Mouse (Mus musculus) layer of hippocampus, adult 18-20 months (tissue): ENCODE data around the gene Kif21a. TPM values are rescaled to one million over a fixed set of nuclear protein-coding genes. Genes with fewer than 3 reads are reported as not detected.

ENCODE experiments used
- DNase-seq, 2 experiments: peaks; one replicate each; pipeline ENCODE4 v3.0.0; 2022; ENCODE audit warnings: low spot score in 2 of 2
- total RNA-seq, 2 experiments: library from RNA; stranded (reverse); gene quantifications; 2 replicates each; pipeline ENCODE4 v1.2.3; 2021

The Kif21a gene
- total RNA-seq, 2 experiments from 2014 or later: 131 to 133 TPM

DNA sequence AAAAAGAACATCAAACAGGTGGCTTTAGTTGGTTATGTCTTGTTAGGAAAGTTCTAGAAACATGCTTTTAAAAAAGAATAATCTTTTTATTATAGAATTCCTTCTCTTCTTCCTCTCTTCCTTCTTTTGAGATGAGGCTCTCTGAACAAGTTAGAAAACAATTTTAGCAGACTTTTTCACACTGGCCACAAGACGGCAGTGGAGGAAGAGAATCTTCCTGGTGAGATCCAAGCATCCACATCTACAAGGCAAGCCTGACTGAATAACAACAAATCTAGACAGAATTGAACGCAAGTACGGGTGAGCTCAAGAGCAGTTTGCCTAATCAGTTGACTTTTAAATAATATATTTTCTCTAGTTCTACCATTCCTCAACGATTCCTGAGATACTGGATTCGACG lies 98.4 kb downstream of the Kif21a start:
- DNase-seq: no peak

DNA sequence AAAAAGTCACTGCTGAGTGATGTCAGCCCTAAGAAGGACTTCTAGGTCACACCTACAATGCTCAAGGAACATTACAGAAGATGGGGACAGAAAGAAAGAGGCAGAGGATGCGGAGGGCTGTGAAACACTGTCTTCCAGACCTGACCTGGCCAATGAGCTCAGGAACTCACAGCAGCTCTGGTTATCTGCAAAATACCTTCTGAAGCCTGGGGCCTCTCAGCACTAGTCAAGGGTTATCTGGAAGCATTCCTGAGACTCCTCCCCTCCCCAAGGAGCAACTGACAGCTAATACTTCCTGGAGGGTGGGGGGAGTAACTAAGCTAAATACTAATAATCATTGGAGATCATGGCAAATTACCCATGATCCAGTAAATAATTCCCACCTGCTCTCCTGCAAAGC lies 111.3 kb downstream of the Kif21a start:
- DNase-seq: no peak

DNA sequence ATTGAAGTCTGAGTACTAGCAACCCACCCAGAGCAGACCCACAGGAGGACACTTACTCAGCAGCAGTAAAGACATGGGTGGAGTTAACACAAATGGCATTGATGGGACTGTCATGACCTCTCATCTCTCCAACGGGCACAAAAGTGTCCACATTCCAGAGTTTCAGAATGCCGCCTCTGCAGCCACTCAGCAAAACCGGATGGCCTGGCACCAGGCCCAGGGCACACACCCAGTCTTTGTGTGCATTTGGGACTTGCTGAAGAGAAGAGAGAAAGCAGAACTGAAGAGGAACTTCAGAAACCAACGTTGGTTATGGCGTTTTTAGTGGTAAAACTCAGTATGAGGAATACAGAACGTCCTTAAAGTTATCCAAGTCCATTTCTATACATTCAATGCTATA lies 114.2 kb downstream of the Kif21a start:
- no peak for DNase-seq

DNA sequence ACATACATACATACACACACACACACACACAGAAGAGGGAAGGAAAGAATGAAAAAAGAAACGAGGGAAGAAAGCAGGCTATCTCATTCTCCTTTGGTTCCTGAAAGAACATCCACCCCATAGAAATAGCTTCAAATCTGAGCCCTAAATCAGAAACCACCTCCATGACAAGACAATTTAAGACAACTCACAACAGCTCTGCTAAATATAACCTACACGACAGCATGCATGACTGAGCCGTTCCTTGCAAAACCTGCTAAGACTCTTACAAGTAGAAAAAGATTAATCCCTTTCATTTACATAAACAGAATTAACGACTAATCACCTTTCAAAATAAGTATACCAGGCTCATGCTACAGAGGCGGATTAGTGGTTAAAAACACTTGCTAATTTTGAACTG lies 118.3 kb downstream of the Kif21a start:
- no peak for DNase-seq

DNA sequence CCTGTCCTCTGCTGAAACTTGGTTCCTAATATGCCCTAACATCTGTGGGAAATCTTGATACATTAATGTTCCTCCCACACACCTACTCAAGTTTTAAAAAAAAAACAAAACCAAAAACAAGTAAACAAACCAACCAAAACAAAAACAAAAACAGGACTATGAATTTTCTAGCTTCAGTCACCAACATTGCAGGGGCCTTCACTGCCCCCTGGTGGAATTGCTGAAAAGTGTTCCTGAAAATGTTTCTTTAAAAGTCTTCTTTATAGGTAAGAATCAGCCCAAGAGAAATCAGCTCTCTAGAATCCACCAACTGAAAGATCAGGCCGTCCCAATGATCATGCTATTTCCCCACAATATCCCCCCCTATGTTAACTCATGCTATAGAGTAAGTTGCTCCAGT lies 120.7 kb downstream of the Kif21a start:
- peak in 1 of 2 experiments; percentile 32 for DNase-seq

DNA sequence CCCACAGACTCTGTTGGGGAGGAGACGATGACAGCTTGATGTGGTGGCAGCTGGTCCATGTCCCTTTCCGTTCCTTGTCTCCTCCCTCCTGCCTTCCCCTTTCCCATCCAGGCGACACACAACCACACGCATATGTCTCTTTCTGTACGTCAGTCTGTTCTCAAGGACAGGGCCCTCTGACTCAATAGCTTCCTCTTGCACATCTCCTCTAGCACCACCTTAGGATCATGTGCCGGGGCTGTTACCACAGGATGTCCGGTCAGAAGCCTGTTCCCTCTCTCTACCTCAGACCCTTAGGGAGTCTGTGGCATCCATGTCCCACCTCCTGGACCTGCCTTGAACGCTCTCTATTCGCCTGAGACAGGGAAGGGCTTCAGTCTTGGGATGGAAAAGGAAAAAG lies 153.3 kb downstream of the Kif21a start:
- no peak for DNase-seq

DNA sequence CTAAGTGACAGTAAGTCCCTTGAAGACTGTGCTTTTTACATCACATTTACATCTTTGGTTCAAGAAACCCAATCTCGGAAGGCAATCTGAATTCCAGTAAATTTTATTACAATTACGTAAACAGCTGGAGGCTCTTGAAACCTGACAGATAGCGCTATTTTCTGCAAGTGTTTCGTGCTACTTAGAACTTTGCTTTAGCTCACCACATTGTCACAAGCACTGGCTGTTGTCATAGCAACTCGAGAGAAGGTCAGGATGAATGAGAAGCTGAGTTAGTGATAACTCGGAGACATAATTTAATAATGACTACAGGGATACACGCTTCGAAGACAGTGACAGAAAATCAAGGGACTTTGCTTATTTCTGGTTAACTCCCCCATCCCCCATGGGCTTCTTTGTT lies 162.3 kb downstream of the Kif21a start:
- DNase-seq: peak; percentile 23 to 51

Other genes with a start within 250 kb of the Kif21a start
- gene Abcd2, start 141.9 kb upstream of the Kif21a start, total RNA-seq: 10 to 100 TPM; 14.5 to 15.1 TPM
- not detected for gene CN725425, start 149.5 kb upstream of the Kif21a start, total RNA-seq